Mouse (Mus musculus): ENCODE data around the gene Ints1. TPM values are rescaled to one million over a fixed set of nuclear protein-coding genes. Genes with fewer than 3 reads are reported as not detected.
A peak's percentile ranks its signal among the peaks of the same experiment; 100 is the strongest.

Gene Ints1
- 10 to 100 TPM; 31.5 to 37.6 TPM for total RNA-seq (2021)
- long read RNA-seq, experiment 1, full-length matches to known transcripts = 6 of 28 reads
- long read RNA-seq, experiment 1, partial matches to known transcripts = 12 of 28 reads
- long read RNA-seq, experiment 1, other reads (novel, unspliced or antisense) = 10 of 28 reads
- long read RNA-seq, experiment 2, full-length matches to known transcripts = 9 of 38 reads
- long read RNA-seq, experiment 2, partial matches to known transcripts = 14 of 38 reads
- long read RNA-seq, experiment 2, other reads (novel, unspliced or antisense) = 15 of 38 reads

DNA sequence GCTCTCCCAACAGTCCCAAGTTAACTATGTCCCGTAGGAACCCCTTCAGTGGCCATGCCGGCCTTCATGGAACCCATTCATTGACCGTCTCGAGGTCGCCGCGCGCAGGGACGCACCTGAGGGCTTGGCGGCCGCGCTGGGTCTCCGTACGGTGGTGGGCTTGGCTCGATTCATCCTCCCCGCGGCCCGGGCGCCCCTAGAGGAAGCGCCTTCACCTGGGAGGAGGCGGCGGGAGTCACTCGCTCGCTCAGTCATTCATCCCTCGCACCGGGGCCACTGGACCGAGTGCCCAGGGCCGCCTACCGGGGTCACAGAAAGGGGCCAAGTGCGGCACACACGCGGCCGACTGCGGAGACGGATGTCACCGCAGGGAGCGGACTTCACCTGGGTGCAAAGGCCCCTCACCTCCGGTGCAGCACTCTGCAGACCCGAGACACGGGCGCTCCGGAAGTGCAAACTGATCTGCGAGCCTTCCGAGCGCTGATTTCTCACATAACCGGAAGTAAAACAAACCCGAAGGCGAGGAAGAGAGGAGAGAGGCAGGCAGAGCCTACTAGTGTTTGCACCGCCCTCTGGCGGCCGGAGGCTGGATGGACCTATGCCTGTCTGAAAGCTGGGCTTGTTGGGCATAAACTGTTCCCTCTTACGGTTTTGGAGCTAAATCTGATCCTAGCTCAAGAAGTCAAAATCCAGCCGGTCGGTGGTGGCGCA, at the start of gene Ints1:
Gene Ints1, minus strand, starts transcription at position 459 of the 711 bp plus-strand sequence.
- peak; percentile 95 for DNase-seq (ENCODE audit: low spot score)

DNA sequence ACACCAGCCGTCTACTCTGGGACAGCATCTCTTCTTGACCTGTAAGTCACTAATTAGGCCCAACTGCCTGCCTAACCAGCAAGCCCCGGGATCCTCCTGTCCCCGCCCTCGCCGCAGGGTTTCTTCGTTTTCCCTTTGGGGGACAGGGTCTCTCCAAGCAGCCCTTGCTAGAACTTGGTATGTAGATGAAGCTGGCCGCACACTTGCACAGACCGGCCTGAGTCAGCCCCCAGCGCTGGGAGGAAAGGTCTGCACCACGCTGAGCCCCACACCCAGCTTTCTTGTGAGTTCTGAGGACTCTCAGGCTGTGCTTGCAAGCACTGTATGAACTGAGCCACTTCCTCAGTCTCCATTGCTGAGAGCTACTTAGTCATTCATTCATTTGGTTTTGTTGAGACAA, 49.1 kb upstream of the Ints1 start:
- no peak for DNase-seq (ENCODE audit: low spot score)

DNA sequence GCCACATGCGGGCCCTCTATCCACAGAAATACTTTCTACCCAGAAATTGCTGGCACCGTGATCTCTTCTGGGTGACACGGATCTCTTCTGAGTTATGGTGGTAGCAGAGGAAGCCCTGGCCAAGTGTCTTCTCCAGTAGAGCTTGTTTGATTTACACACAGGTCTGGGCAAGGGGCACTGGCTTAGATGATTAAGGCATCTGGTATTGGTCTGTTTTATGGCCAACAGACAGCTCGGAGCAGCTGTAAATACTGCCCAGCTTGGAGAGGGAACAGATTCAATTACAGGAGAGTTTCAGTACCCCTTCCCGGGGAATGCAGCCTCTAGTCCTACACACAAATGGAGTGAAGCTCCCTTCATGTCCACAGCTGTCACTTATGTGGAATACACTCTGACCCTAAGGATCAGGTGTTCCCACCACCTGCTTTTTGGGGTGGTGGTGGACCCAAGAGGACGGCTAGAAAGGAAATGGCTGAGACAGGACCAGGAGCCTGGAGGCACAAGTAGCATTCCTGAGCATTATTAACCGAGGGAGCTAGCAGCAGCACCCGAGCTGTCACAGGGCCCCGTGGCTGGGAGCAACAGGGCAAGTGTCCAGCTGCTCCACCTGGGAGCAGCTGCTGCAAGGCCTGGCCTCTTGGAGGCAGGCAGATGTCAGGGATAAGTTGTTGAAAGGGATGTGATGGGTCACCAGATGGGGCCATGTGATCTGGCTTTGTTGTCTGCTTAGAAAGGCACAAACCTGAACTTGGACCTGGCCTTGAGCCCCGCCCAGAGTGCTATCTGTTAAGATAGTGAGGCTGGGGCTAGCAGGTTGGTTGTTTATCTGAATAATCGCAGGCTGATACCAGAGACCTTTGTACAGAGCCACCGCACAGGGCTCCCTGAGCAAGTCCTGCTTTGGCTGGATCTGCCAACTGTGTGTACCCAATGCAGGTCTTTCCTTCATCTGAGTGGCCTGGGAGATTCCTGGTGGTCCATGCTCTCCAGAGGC, 46.3 kb upstream of the Ints1 start:
- DNase-seq (ENCODE audit: low spot score) = no peak

DNA sequence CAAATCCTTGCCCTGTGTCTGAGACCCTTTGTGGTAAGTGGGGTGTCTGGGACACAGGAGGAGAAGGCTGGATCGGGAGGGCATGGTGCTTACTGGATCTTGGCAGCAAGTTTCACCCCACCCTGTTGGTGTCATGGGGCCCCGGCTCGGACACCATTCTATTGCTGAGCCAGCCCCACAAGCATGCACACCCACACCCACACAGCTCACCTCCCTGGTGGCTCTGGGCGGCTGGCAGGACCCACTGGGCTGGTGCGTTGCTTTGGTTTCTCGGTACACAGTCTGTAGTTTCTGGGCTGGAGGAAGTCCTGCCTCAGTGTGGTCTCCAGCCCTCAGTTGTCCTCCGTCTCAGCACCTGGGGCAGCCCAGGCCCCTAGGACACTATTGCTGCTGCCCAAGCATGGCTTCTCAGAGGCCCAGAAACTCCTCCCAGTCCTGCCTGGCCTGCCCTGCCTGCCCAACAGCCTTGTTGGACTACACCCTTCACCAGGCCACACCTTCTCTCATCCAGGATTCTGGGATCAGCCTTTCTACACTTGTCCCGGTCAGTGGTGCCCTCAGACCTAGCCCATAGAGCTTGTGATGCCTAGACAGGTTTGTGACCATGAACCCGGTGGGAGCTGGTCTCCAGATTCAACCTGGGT, 44.2 kb upstream of the Ints1 start, which contains the start of gene Tmem184a:
Gene Tmem184a, minus strand, starts transcription at position 380 of the 644 bp plus-strand sequence.
- no peak for DNase-seq (ENCODE audit: low spot score)

DNA sequence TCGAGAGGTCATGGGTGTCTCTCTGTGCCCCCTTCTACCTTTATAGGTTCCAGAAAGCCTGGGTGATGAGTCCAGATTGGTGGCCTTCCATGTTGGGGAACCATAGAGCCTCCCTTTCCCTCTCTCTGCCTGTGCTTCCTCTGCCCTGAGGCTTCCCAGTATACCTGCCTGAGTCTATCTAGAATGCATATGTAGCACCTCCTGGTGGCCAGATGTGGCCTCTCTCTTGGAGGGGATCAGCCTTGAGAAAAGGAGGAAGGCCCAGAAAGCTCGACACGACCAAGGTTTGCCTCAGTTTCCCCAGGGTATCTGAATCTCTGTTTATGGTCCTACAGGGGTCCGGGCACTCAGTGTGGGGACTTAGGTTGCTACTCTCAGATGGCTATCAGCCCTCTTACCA, 43.3 kb upstream of the Ints1 start:
- DNase-seq (ENCODE audit: low spot score) = peak; percentile 37

DNA sequence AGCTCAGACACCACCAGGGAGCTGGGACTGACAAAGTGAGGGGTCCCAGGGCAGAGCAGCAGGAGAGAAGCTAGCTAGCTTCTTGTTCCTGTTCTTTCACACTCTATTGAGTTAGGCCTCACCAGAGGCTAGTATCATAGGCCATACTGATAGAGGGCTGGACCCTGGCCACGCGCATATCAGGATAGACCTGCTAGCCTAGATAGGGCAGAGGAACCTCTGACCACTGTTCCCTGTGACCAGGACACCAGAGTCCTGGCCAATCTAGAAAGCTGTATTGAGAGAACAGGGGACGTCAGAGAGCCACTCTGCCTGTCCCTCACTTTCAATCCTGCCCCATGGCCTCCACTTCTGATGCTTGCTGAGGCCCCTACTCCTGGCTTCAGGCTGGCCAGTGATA, 42.6 kb upstream of the Ints1 start:
- no peak for DNase-seq (ENCODE audit: low spot score)

DNA sequence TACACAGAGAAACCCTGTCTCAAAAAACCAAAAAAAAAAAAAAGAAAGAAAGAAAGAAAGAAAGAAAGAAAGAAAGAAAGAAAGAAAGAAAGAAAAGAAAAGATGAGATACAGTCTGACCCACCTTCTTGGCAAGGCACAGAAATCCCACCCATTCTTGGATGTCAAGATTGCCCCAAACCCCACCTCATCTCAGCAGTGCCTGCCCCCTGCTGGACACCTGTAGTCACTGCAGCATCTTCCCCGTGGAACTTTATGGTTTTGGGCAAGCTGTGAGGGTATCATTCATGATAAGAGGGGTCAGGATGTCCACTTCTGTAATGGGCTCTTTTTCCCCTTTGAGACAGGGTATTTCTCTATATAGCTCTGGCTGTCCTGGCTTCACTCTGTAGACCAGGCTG, 41.8 kb upstream of the Ints1 start:
- no peak for DNase-seq (ENCODE audit: low spot score)

DNA sequence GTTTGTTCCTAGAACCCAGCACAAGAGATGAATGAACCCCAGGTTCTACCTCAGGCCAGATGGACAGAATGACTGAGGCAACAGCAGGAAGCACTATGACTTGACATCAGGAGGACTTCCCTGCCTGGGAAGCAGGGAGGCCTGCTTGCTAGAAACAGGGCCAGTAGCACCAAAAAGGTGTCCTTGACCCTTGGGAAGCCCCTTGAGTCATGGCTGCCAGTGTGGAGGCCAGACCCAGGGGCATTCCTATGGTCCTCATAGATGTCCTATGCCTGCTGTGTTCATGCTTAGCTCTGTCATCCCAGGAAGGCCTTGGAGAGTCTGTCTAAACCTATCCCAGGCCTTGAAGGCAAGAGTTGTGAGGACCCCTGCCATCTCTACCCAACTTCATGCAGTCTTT, 41.0 kb upstream of the Ints1 start:
- DNase-seq (ENCODE audit: low spot score) = no peak

DNA sequence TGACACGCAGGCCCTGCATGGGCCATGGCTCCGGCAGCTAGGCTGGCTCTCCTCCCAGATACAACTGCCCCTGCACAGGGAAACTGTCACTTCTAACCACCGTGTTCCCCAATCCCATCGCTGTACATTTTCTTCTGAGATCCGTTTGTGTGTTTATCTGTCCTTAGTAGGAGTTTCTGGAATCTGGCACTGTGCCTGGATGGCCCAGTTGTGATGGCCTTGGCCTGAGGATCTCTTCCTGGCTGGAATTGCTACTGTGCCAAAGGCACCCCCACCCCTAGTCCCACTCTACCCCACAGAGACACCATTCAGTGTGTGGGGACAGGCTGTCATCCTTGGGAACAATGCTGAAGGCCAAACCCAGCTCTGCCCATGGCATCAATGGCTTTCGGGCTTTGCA, 40.5 kb upstream of the Ints1 start:
- no peak for DNase-seq (ENCODE audit: low spot score)

DNA sequence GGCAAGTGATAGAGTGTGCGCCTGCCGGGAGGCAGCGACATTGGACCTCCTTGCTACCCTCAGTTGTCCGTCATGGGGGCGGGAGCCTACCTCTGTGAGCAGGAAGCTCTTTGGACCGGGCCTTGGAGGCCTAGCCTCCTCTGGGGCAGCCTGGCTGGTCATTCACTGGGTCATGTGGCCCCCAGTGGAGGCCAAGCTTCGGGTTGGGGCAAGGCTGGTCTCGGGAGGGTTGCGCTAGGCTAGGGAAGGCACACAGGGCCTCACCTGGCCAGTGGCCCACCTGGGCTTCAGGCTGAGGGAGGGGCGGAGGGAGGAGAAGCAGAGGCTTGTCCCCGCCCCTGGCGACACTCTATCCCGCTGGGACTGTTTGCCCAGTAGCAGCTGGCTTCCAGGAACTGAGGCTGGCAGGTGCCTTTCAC, 38.5 kb upstream of the Ints1 start:
- no peak for DNase-seq (ENCODE audit: low spot score)

DNA sequence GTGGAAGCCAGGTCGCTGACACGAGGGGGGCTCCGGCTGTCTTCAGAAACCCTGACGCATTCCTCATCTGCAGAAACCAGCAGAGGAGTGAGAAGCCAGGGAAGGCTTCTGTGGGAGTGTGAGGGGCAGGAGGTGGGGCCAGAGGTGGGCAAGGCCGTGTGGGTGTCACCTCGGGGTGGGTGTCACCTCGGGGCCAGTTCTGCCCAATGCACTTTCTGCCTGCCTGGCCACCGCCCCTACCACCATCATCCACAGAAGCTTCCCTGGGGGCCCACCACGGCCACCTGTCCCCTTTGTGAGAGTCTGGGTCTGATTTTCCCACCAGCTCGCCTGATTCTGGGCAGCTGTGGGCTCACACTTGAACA, 37.6 kb upstream of the Ints1 start:
- DNase-seq (ENCODE audit: low spot score) = no peak

DNA sequence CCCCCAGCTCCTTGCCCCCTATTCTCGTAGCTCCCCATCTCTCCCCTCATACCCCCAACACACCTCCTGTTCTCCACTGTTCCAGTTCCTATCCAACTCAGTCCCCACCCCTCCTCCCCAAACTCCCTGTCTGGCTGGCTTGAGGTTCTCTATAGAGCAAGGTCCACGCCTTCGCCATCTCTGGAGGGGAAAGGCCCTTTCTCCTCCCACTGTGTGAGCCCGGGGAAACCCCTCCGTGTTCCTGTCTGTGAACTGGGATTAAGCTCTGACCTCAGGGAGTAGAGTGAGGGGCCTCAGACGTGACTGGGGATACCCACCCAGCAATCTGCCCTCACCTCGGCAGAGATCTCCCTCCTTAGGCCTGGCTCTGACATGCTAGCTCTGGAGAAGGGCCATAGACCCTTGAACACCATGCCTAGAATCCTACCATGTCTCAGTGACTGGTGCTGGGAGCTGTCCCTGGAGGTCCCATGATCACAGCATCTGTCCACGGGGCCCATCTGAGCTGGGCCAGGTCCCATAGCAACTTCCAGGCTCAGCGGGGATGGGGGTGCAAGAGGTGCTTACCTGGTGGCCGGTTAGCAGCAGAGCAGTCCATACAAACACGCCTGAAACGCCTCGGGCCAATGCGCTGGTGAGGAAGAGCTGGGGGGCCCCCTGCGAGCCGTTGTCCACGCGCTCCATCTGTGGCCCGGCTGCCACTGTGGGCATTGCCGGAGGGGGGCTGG, 37.1 kb upstream of the Ints1 start:
- no peak for DNase-seq (ENCODE audit: low spot score)

DNA sequence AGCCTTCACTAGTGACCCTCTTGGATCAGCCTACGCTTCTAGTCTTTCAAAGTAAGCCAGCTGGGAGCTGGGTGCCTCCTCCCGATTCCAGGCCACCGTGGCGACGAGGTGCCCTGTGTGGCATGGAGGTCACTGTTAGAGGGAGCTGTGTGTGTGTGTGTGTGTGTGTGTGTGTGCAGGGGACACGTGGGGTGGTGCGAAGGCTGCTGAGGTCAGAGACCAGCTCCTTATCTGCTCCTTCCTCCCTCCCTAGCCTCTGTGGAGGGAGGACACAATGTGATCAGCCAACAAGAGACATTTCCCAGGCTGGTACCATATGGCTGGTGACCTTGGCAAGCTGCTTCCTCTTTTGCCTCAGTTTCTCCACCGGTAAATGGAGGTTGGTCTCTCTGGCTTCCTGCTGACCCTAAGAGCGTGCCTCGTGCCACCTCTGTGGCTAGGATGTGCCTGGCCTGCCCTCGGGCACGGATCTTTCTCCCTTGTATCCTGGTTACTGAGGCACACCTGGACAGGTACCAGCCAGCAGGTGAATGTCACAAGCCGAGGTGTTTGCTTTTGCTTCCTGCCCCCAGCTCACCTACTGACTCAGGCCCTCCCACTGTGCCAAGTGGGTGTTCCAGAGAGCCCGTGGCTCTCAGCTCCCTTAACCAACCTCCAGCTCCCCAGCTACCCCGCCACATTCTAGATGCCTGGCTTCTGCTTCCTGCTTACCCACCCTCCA, 36.4 kb upstream of the Ints1 start:
- no peak for DNase-seq (ENCODE audit: low spot score)

DNA sequence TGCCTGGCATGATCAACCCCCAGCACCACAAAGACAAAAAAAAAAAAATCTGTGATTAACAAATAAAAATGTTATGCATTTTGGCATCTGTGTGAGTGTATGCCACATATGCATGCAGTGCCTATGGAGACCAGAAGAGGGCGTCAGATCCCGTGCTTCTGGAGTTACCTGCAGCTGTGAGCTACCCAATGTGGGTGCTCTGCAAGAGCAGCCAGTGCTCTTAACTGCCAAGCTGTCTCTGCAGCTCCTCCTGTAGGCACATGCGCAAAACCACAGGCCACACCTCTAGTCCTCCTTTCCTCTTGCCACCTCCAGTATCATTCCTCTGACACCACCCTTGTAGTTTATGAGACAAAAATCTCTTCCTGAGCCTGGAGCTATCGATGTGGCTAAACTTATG, 33.9 kb upstream of the Ints1 start:
- no peak for DNase-seq (ENCODE audit: low spot score)

DNA sequence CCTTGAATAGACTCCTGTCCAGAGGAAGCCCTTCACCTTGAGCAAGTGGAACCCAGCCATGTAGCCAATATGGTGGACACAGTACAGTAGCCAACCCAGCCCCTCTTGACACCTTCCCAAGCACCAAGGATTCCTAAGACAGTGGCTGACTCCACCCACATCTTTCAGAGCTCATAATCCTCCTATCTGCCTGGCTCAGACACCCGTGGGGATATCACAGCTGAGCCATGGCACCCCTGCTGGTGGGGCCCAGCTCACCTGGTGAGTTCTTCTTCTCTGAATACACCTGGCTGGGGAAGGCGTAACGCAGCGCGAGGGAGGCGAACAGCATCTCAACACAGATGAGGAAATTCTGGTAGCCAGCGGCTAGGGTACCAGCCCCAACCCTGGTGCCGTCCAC, 30.4 kb upstream of the Ints1 start:
- DNase-seq (ENCODE audit: low spot score) = no peak

DNA sequence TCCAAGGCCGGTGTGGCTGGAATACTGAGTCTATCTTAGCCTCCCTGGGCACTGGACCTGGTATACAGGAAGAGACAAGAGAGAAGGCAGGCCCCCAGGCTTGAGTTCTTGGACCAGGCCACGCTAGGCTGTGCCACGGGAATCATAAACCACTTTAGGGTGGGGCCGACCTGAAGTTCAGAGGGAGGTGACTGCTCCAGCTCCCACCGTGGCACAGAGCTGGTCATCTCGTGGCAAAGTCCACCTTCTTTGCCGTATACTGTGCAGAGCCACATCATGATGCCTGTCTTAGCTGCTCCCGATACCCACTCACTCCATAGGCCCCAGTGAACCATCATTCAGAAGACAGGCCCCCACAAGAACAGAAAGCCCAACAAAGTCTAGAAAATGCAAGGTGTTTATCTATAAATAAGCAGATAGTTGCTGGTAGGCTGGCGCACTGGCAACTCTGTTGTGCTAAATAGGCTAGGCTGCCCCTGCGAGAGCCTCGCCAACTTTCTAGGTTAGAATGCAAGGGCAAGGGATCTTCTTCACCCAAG, 29.2 kb upstream of the Ints1 start:
- no peak for DNase-seq (ENCODE audit: low spot score)

DNA sequence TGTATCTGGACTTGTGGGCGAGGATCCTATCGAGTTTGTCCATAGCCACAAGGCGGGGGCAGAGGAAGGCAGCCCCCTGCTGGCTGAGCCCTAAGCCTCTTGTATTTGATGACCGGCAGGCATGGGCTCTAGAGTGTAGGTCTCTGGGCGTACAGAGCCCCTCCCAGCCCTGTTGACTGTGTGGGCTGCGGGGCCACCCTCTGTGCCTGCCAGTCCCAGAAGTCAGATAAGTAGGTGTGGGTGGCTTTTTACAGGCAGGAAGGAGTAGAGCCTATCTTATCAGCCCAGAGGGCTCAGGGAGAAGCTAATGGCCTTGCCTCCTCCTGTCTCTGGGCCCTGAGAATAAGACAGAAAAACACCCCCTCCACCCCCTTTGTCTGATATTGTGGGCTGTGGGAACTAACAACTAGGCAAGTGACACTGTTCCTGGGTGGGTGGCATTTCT, 28.7 kb upstream of the Ints1 start:
- no peak for DNase-seq (ENCODE audit: low spot score)

DNA sequence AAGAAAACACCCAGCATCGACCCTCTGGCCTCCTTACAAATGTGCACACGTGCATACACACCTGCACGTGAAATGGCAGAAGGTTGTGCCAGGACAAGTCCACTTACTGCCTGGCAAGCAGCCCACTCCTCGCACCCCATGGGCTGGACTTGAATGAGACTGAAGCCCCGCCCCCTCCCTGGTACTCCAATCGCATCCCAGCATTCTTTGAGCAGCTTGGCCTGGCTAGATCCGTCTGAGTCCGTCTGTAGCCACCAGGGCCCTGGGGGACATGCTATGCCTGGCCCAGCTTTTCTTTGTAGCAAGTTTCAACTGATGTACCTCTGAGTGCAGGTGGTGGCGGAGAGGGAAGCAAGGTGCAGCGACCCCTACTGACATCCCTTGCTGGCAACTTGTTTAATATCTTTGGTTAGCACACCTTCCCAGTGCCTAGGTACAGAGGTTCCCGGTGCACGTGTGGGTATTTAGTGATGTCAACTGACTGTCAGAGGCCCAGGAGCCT, 28.2 kb upstream of the Ints1 start:
- no peak for DNase-seq (ENCODE audit: low spot score)

DNA sequence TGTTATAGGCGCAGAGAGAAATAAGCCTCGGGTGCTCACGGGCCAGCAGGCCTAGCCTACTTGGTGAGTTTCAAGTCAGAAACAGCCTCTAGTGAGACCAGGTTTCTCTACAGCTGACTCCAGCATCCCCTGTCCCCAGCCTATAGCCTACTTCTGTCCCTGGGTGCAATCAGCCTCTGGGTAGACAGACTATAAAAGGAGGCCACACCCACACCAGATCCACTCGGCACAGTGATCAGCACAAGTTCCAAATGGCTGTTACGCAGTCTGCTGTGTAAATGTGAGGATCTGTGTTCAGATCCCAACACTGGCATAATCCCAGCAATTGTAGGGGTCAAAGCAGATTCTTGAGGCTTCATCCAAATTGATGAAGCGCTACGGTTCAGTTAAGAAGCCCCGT, 27.7 kb upstream of the Ints1 start:
- no peak for DNase-seq (ENCODE audit: low spot score)

DNA sequence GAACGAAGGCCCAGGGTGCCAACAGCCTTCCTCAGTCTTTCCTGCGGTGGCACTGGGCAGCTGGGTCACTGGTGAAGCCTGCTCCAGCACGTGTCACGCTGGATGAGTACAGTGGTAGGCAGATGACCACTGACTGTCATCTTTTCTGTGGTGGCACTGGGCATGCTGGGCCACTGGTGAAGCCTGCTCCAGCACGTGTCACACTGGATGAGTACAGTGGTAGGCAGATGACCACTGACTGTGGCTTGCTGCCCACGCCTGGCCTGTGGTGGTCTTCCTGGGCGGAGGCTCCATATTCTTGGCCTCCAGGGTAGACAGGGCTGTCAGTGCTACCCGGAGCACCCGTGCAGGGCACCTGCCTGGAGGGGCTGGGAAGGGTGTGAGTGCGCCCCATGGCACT, 26.4 kb upstream of the Ints1 start:
- no peak for DNase-seq (ENCODE audit: low spot score)

All from gastrocnemius, adult 18-20 months (tissue).